Mouse (Mus musculus): ENCODE results near the gene Sirt1. TPM values are rescaled to one million over a fixed set of nuclear protein-coding genes. Genes with fewer than 3 reads are reported as not detected.

Gene Sirt1
- total and polyA plus RNA-seq, 3 experiments = 11.5 to 24.7 (median 17.4) TPM

DNA sequence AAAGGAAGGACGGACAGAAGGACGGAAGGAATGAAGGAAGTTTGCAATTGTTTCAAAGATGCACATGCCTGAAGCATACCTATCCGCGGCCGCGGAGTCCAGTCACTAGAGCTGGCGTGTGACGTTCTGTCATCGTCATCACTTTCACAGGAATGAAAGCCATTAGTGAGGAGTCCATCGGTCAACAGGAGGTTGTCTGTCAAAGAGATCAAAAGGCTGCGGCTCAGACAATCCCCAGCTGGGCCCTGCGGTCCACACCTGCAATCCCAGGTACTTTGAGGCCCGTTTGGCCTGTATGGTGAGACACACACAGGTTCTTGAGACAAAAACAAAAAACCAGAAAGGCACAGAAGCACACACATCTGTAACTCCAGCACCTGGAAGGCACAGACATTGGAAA lies 44.6 kb downstream of the Sirt1 start:
- Histone ChIP-seq H3K4me3 (replicated peaks in 1 of 3; ENCODE audit: low read depth in 2 of 3, low read length in 2 of 3, poor library complexity in 1 of 3) (peak overlapping the region in 2 of 3 experiments; percentile 4 to 95), H3K36me3 (replicated peaks in 1 of 2; ENCODE audit: control insufficient read depth in 1 of 2, insufficient read depth in 1 of 2, low read length in 1 of 2) (peaks cover 17 to 41% of the 10 kb centered on the region in 2 experiments)
- TF ChIP-seq TCF12 (IDR thresholded peaks at IDR 0.05; ENCODE audit: low read depth, low read length) (0 out of 2 replicates have a peak, but pooled peaks have one; percentile 18), BHLHE40 (IDR thresholded peaks at IDR 0.05; ENCODE audit: low read depth, low read length) (0 out of 2 replicates have a peak, but pooled peaks have one; percentile 16), MXI1 (IDR thresholded peaks at IDR 0.05; ENCODE audit: low read depth, low read length) (0 out of 2 replicates have a peak, but pooled peaks have one; percentile 36), IRF4 (IDR thresholded peaks at IDR 0.05; ENCODE audit: low read depth, low read length) (no peak), SIN3A (IDR thresholded peaks at IDR 0.05; ENCODE audit: low read length) (peak; percentile 48; the same call in 1 of the 2 replicates)

GRCm38 (mm10) chr10:63327091-63327490 lies 54.4 kb downstream of the Sirt1 start:
- dilution Hi-C loops (cut with MboI; ENCODE audit: extremely low pct_ligation_motif_present, extremely low pct_unique_long_range_greater_than_20kb, low sequenced_read_pairs) = no loop called here

More for the DNA sequence above, 44.6 kb downstream of the Sirt1 start:
- Histone ChIP-seq H3K9ac (ENCODE audit: insufficient read depth, low read depth) (peak overlapping the region; percentile 97), H3K4me1 (ENCODE audit: control insufficient read depth in 1 of 2, insufficient read depth in 2 of 2) (peaks cover 3 to 18% of the 10 kb centered on the region in 2 experiments; a peak in 3 of 4 replicates), H3K9me3 (replicated peaks; ENCODE audit: low read length) (peaks cover 3% of the 10 kb centered on the region), H3K4me2 (ENCODE audit: insufficient read depth, low read depth, poor library complexity, severe bottlenecking) (peak overlapping the region; percentile 54), H3K27me3 (replicated peaks) (peaks cover 4% of the 10 kb centered on the region), H3K27ac (ENCODE audit: insufficient read depth, low read depth) (no peak overlapping the region), H3K79me2 (replicated peaks; ENCODE audit: control insufficient read depth, extremely low read depth, insufficient read depth, poor library complexity, severe bottlenecking) (peaks cover 25% of the 10 kb centered on the region)
- no peak for DNase-seq (ENCODE audit: extremely low read depth)
- dilution Hi-C loops (cut with MboI; ENCODE audit: extremely low pct_ligation_motif_present, extremely low pct_unique_long_range_greater_than_20kb, low sequenced_read_pairs) = no loop called here
- in situ Hi-C loops (cut with MboI; ENCODE audit: low pct_ligation_motif_present, low pct_unique_long_range_greater_than_20kb, low sequenced_read_pairs) = no loop called here

GRCm38 (mm10) chr10:63313726-63314125 lies 67.8 kb downstream of the Sirt1 start:
- Histone ChIP-seq H3K4me1 (ENCODE audit: control insufficient read depth in 1 of 2, insufficient read depth in 2 of 2) (no peaks in the 10 kb centered on the region), H3K9ac (ENCODE audit: insufficient read depth, low read depth) (no peak overlapping the region), H3K9me3 (replicated peaks; ENCODE audit: low read length) (no peaks in the 10 kb centered on the region), H3K36me3 (replicated peaks in 1 of 2; ENCODE audit: control insufficient read depth in 1 of 2, insufficient read depth in 1 of 2, low read length in 1 of 2) (peaks cover 52 to 83% of the 10 kb centered on the region in 2 experiments), H3K79me2 (replicated peaks; ENCODE audit: control insufficient read depth, extremely low read depth, insufficient read depth, poor library complexity, severe bottlenecking) (no peaks in the 10 kb centered on the region), H3K4me3 (replicated peaks in 1 of 3; ENCODE audit: low read depth in 2 of 3, low read length in 2 of 3, poor library complexity in 1 of 3) (no peak overlapping the region), H3K27me3 (replicated peaks) (no peaks in the 10 kb centered on the region), H3K27ac (ENCODE audit: insufficient read depth, low read depth) (no peak overlapping the region), H3K4me2 (ENCODE audit: insufficient read depth, low read depth, poor library complexity, severe bottlenecking) (no peak overlapping the region)
- no peak for DNase-seq (ENCODE audit: extremely low read depth)
- in situ Hi-C loops (cut with MboI; ENCODE audit: low pct_ligation_motif_present, low pct_unique_long_range_greater_than_20kb, low sequenced_read_pairs) = no loop called here
- TF ChIP-seq SMC3 (IDR thresholded peaks at IDR 0.05; ENCODE audit: low read depth, low read length) = no peak
- dilution Hi-C loops (cut with MboI; ENCODE audit: extremely low pct_ligation_motif_present, extremely low pct_unique_long_range_greater_than_20kb, low sequenced_read_pairs) = no loop called here

More at GRCm38 (mm10) chr10:63327091-63327490, 54.4 kb downstream of the Sirt1 start:
- peaks cover 34 to 79% of the 10 kb centered on the region in 2 experiments for H3K36me3 ChIP-seq (replicated peaks in 1 of 2; ENCODE audit: control insufficient read depth in 1 of 2, insufficient read depth in 1 of 2, low read length in 1 of 2)
- H3K9me3 ChIP-seq (replicated peaks; ENCODE audit: low read length) = no peaks in the 10 kb centered on the region
- H3K4me1 ChIP-seq (ENCODE audit: control insufficient read depth in 1 of 2, insufficient read depth in 2 of 2) = no peaks in the 10 kb centered on the region
- H3K9ac ChIP-seq (ENCODE audit: insufficient read depth, low read depth) = no peak overlapping the region
- H3K4me3 ChIP-seq (replicated peaks in 1 of 3; ENCODE audit: low read depth in 2 of 3, low read length in 2 of 3, poor library complexity in 1 of 3) = no peak overlapping the region
- in situ Hi-C loops (cut with MboI; ENCODE audit: low pct_ligation_motif_present, low pct_unique_long_range_greater_than_20kb, low sequenced_read_pairs) = no loop called here
- no peak for DNase-seq (ENCODE audit: extremely low read depth)
- peak; percentile 58; the same call in 1 of the 2 replicates for TF ChIP-seq MEF2A (IDR thresholded peaks at IDR 0.05; ENCODE audit: borderline replicate concordance, low read depth, low read length)
- no peak for TF ChIP-seq ETS1 (conservative IDR thresholded peaks at IDR 0.05; ENCODE audit: low read depth, low read length)
- H3K27ac ChIP-seq (ENCODE audit: insufficient read depth, low read depth) = no peak overlapping the region
- no peaks in the 10 kb centered on the region for H3K79me2 ChIP-seq (replicated peaks; ENCODE audit: control insufficient read depth, extremely low read depth, insufficient read depth, poor library complexity, severe bottlenecking)
- no peaks in the 10 kb centered on the region for H3K27me3 ChIP-seq (replicated peaks)
- H3K4me2 ChIP-seq (ENCODE audit: insufficient read depth, low read depth, poor library complexity, severe bottlenecking) = no peak overlapping the region

All from CH12.LX (cell line).